Mouse (Mus musculus): ENCODE measurements at regions not wholly inside any gene's neighbourhood (a gene's known extent, or its start where the extent isn't known, plus 50 kb on each side); places are given as distances from the start of the nearest gene placed in this dataset.
A peak's percentile ranks its signal among the peaks of the same experiment; 100 is the strongest.

DNA sequence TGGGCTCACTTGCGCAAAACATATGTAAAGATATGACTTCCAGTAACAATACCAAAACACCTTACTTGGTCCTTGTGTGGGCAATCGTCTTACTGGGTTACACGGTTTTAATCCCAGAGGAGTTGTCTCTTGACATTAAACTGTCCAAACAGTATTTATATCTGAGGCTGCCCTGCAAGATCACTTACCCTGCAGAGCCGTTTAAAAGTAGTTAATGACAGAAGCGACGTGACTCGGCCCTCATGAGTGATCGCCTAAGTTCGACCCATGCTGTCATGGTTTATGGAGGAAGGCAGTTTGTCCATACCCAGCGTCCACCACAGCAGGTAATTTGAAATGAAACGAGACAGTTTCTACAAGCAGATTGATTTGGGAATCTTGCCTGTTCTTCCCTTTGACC is 90.3 kb downstream of the Zfp281 start:
- DNase-seq (ENCODE audit: low spot score in 2 of 2), result no peak

DNA sequence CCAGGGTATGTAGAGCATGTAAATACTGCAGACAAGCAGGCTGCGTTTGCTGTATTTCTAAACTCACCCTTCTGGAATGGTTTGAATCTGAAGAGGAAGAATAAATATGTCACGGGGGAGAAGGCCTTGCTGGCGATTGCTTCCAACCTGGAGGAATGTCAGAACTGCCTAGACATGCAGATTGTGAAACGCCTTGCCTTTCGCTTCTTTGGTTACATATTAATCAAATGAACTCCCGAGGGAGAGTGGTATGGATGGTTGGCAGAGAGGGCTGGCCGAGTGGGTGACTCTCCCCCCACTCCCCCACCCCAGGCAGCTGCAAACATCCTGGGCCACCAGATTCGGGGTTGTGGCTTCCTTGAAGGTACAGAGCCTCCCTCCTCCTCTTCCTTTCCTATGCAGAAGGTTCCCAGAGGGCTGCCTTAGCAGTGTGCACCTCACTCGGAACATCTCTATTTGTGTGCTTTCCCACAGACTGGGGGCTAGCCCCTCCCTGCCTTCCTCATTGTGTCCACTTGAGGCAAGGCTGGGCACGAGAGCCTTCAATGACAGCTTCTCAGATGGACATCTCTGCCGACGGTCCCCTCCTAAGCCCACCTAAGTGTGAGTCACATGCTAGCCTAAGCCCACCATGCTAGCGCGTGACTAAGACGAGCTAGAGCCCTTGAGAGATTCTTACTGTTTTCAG is 93.3 kb downstream of the Zfp281 start:
- DNase-seq (ENCODE audit: low spot score in 2 of 2), result no peak

DNA sequence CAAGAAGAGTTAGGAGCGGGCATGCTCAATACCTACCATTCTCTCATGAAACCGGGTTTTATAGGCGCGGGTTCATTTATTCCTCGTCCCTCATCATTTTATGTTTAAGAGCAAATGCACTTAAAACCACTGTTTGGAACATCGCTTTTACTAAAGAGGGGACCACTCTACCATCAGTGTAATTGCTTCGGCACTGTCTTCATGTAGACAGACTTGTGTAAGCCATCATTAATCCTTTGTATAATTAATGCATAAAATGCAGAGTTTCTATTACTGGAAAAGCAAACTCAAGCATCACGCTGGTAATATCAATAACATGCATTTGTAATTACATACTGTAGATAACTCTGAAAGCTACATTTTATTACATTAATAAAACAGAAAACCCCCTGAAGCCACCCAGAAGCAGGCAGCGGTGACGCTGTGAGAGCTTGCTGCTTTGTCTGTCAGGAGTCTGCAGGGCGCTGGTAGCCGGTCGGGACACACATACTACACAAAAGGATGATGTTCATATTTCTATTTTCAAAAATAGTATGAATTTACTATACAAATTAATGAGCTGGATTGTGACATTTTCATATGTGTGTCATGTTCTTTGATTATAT is 99.2 kb downstream of the Zfp281 start:
- no peak for DNase-seq (ENCODE audit: low spot score in 2 of 2)

DNA sequence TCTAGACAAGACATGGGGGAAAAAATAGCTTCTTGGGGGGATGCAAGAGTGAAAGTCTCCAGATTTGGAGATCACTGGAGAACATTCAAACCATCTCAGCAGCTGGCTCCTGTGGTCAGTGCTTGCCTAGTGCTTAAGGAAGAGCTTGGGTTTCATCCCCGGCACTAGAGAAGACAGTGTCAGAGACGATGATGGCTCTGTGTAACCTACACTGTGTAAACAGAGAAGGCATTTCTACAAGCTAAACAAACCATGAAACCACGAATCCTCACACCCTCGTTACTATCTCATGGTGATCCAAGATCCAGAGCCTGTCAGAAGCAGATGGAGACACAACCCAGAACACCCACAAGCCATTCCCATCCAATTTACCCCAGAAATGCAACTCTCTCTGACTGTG is 100.5 kb downstream of the Zfp281 start:
- no peak for DNase-seq (ENCODE audit: low spot score in 2 of 2)

DNA sequence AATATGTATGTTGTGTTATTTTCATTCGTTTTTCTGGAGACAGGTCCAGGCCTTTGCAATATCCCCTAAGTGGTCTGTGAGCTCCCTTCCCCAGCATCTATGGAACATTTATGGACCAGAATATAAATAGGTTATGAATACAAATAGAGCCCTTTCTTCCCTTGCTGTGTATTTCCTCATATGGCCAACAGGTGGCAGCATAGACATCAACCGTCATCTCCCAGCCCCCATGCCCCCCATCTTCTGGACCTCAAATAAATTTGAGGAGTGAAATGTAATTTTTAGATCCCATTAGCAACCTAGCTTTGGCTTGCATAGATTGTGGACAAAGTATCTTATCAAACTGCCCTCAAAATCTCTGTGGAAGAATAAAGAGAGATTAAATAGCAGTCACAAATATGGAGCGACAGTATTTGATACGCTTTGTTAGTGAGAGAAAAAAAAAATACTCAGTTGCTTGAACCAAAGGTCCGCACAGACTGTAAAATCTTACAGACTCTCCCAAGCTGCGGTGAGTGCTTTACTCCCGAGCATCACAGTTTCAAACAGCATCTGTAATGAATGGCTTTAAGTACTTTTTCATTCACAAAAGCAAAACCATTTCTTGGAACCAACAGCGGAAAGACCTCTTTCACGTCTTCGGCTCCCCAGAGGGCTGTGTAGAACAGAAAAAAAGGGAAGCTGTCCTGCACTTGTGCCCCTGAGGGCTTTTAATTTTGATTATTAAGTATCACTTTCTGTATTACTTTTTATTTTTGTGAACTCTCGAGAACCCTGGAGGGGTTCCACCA is 101.6 kb downstream of the Zfp281 start:
- peak; percentile 24 to 49 for DNase-seq (ENCODE audit: low spot score in 2 of 2)

DNA sequence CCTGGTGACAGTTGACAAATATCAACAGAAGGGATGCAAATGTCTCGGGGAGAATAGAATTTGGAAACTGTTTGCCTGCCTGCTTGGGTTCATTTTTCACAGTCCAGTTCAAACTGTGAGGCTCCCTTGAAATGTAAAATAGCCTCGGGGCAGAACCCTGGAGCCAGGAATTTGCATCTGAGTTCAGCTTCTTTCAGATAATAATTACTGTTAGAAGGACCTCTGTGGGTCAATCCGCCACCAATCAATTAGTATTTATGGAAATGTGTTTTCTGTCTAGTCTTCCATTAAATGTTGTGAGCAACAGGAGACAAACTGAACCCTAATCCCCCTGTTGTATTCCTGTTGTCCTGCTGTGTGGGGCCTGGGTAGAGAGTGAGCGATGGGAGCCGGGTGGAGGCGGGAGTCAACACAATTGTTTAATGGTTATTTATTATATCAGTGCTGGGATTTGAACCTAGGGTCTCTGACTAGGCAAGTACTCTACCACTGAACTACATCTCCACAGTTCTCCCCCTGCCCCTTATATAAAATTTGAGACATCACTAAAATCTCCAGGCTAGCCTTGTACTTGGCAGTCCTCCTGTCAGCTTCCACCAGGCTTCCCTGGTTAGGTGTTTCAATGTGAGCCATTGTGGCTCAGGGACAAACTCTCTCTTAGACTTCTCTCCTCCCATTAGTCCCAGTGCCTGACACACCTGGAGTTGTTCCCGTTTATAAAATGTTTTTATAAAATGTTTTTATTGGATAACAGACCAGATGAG is 103.3 kb downstream of the Zfp281 start:
- DNase-seq (ENCODE audit: low spot score in 2 of 2), result no peak

DNA sequence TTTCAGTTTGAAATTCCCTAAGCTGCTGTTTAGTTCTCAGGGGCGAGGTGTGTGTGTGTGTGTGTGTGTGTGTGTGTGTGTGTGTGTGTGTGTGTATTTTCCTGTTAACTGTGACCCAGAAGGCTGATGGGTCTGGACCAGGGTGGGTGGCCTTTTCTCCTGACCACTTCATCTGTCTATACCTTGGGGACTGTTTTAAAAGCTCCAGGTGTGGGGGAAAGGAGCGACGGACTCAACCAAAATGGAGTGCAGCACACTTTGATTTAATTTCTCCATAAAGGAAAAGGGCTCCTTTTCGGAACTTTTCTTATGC is 103.9 kb downstream of the Zfp281 start:
- no peak for DNase-seq (ENCODE audit: low spot score in 2 of 2)

DNA sequence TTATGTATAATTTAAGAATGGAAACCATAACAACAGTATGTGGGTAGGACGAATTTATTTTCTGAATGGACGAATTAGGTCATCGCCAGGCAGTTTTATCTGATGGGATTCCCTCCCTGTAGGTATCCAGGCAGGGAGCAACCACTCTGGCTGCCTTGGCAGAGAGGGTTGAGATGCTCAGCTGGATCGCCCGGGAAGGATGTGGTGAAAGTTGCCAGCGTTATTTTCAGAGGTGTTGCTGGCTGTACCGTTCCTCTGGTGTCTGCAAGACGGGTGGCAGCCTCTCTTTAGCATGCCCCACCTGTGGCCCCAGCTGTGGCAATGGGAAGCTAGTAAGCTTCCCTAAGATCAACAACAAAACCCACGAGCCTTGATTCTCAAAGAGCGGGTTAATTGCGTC is 105.9 kb downstream of the Zfp281 start:
- DNase-seq (ENCODE audit: low spot score in 2 of 2), result no peak

DNA sequence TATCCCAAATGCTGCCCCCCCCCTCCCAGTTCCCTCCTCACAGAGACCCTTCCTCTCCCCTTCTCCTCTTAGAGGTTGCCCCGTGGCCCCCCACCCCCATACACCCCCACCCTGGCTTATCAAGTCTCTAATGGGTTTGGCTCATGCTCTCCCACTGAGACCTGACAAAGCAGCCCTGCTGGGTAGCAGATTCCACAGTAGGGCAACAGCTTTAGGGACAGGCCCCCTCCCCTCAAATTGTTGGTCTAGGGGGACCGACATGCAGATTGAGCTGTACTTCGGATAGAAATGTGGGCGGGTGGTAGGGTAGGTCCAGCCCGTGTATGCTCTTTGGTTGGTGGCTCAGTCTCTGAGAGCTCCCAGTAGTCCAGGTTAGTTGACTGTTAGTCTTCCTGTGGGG is 113.3 kb downstream of the Zfp281 start:
- DNase-seq (ENCODE audit: low spot score in 2 of 2), result no peak

DNA sequence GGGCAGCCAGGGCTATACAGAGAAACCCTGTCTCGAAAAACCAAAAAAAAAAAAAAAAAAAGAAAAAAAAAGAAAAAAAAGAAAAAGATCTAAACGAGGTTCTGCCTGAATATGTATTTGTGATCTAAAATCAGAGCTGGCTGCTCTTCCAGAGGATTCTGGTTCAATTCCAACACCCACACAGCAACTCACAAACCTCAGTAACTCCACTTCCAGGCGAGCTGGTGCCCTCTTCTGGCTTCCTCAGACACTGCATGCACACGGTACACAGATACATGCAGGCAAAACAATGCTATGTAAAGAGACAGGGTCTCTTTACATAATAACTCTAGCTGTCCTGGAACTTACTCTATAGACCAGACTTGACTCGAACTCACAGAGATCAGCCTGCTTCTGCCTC is 114.8 kb downstream of the Zfp281 start:
- peak; percentile 75 to 92 for DNase-seq (ENCODE audit: low spot score in 2 of 2)

DNA sequence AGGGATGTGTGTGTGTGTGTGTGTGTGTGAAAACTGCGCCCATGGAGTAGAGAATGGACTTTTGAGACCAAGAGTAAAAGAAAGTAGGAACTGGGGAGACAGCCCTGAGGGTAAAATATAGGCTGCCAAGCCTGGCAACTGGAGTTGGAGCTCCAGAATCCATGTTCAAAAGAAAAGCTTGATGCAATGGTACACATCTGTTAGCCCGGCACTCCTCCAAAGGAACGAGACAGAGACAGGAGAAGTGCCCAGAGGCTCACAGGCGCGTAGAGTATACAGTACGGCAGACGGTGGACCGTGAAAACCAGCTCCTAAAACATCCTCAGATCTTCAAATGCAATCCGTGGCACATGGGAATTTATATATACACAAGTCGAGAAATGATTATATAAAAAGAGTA is 116.4 kb downstream of the Zfp281 start:
- peak in 1 of 2 experiments; percentile 33 for DNase-seq (ENCODE audit: low spot score in 2 of 2)

DNA sequence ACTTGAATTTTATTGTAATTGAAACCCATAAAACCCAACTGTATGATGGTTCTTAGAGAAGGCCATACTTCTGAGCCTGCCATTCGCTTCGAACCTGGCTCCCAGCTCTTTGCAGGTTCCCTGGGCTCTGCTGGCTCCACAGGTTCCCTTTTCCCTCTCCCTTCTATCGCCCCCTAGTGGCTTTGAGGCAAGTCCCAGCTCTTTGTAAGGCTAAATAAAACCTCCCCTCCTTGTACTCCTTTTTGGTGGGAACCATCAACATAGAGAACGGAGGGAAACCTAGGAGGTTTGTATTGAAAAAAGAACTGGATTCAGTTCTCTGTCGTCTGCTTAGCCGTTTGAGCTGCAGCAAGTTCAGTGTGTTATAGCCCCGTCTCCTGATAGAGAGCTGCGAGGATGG is 124.5 kb downstream of the Zfp281 start:
- DNase-seq (ENCODE audit: low spot score in 2 of 2), result no peak

DNA sequence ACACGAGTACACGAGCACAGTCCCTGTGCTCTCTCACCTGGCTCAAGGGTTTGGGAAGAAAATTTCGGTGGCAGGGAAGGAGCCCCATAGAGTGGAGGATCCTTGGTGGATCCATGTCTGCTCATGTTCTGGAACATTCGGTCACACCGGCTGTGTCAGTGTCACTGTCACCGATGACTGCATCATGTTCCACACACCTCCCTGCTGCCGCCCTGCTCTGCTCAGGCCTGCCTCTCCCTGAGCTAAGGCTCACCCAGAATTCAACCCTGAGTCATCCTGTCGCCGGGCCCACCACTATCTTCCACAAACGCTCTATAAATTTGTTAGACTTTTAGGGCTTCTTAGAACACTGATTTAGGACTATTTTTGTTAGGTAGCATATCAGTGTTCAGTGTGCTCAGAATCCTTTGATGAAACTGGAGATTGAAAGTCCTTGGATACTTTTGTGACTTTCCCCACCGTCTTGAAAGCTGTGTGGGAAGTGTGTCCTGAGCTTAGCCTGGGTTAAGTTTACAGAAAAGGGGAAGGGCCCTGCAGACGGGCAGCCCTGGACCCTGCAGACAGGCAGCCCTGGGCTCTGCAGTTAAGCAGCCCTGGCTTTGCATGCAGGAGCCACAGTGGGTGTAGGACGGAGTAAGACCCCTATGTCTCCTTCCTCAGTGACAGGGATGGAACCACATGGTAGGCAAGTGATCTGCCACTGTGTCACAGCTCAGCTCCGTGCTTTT is 126.9 kb downstream of the Zfp281 start:
- DNase-seq (ENCODE audit: low spot score in 2 of 2), result no peak

DNA sequence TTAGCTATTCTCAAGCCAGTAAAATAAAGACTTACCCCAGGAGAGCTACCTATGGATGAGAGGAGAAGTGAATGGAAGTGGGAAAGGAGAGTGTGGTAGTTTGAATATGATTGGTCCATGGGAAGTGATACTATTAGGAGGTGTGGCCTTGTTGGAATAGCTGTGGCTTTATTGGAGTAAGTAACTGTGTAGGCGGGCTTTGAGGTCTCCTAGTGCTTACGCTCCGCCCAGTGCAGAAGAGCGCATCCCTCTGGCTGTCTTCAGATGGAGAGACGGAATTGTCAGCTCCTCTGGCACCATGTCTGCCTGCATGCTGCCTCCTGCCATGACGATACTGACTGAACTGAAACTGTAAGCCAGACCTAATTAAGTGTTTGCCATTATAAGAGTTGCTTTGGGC is 129.6 kb downstream of the Zfp281 start:
- DNase-seq (ENCODE audit: low spot score in 2 of 2), result no peak

DNA sequence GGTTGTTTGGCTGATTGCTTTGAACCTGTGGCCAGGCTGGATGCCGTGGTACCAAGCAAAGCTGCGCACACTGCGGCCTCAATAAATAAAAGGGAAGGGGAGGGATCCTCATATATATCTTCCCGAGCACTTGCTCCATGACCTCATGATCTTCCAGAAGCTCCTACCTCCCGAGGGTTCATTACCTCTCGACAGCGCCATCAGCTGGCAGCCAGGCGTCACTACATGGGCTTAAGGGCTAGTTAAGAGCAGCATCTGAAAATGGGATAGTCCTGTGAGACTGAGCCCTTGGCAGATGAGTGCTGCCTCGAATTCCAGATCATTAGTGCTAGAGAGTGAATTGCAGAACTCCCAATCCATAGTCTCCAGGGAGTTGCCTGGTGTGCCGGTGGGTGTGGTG is 134.0 kb downstream of the Zfp281 start:
- DNase-seq (ENCODE audit: low spot score in 2 of 2), result no peak

DNA sequence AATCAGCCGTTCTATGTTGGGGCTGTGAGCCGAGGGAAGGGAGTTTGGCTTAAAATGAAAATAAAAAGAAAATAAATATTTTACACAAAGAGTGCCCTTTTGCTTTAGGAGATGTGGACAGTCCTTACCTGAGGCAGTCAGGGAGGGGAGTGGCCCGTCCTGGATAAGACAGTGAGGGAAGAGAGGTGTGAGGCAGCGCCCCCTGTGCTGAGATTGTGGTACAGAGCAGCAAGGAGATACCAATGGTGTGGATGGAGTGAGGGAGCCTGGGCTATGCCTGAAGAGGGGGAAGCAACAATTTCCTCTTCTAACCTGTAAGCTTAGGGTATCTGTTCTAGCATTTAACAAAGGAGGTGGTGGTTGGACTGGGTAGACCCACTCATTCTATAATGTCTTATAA is 134.5 kb downstream of the Zfp281 start:
- DNase-seq (ENCODE audit: low spot score in 2 of 2), result no peak

DNA sequence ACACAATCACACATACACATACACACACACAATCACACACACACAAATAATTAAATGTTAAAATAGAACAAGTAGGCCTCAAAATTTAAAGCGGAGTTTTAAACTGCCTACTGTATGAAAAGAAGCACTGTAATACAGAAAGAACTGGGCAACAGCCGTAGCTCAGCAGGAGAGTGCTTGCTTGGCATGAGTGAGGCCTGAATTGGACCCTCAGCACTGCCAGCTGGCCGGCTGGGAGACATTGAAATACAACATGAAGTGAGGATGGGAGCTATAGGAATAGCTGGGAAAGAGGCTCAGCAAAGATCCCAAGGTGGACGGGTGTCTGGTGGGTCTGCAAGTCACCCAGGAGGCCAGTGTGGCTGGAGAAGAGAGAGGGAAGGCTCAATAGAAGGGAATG is 136.8 kb downstream of the Zfp281 start:
- DNase-seq (ENCODE audit: low spot score in 2 of 2), result no peak

DNA sequence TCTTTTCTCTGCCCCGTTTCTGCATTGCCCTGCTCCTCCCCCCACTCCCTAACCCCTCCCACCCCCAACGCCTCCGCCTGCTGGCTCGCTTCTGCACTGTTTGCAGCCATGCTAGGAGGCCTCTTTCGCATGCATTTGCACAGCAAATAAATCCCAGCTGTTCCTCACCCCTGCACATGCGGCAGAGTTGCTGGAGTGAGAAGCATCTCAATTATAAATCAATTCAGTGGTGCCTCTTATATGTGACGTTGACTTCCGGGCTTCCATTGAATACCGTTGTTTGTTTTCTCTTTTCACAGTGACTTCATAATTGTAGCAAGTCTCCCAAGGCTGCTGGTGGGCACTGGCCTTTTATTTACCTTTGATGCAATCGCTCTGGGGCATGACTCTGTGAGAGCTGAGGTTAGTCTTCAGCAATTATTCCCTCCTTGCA is 144.3 kb downstream of the Zfp281 start:
- DNase-seq (ENCODE audit: low spot score in 2 of 2), result no peak

DNA sequence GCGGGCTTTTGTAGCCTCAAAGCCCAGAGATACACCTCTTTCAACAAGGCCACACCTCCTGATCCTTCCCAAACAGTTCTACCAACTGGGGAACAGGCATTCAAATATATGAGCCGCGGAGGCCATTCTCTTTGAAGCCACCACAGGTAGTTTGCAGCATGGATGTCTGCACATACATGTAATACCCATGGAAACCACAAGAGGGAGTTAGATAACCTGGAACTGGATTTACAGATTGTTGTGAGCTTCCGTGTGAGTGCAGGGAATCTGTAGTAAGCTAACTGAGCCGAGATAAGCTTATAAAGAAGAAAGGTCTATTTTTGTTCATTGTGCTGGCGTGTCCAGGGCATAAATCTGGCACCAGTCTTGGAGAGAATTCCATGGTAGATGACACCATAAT is 149.0 kb downstream of the Zfp281 start:
- DNase-seq (ENCODE audit: low spot score in 2 of 2), result no peak

DNA sequence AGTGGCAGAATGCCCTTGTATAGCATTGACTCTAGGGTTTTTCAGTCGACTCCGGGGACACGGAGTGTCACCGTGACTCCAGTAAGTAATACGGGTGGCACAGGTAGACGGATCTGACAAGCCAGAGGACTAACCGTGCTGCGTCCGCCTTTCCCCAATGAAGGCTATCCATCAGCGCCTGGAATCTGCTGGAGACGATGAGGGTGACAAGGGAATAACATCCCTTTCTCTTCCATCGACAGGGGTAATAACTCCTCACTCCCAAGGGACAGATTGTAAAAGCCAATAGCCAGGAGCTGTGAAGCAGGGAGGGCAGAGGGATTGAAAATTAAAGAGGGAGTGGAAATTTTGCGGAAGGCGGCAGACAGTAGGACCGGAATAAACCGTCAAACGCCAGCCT is 151.5 kb downstream of the Zfp281 start:
- DNase-seq (ENCODE audit: low spot score in 2 of 2), result no peak

DNA sequence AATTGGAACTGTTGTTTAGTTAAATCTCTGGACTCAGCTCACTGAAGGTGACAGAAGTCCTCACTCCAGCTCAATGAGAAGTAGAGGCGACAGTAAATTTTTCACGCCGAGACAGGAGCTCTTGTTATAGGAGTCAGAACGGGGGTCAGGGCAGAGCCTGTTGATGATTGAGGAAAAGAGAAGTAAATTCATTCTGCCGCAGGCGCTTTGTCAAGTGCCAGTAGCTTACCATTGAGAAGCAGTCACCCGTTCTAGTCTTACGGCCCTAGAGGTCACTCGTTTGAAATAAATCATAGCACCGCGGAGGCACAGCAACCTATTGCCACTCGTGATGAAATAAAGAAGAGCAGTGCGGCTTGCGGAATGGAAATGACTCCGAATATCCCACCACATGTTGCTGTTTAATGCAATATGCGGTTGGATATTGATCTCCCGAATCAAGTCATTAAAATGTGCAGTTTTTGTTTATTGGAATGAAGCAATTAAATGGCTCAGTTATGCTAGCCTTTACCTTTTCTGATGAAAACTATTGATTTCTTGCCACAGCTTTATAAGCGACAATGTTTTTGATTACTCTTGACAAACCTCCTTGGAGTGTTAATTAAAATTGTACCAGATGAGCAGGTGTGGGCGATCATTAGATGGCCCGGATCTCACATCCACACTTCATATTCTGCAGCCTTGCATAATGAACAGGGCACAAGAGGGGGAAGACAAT is 152.7 kb downstream of the Zfp281 start:
- DNase-seq (ENCODE audit: low spot score in 2 of 2), result no peak

All from layer of hippocampus, postnatal 14 days (tissue).